Mouse (Mus musculus): ENCODE measurements around the gene Tomm40l. TPM values are rescaled to one million over a fixed set of nuclear protein-coding genes. Genes with fewer than 3 reads are reported as not detected.
A peak's percentile ranks its signal among the peaks of the same experiment; 100 is the strongest.

The Tomm40l gene
- polyA plus RNA-seq, 1 experiment from 2014 or later = 41.8 TPM

- 71% methylated on average over 3 of the region's 3 CpGs for WGBS
- Histone ChIP-seq H3K27me3 (ENCODE audit: insufficient read depth, poor library complexity, severe bottlenecking) (no peaks in the 10 kb centered on the region), H3K4me1 (peaks cover 29% of the 10 kb centered on the region), H3K36me3 (no peaks in the 10 kb centered on the region), H3K9me3 (no peaks in the 10 kb centered on the region), H3K27ac (no peak overlapping the region), H3K4me3 (no peak overlapping the region)
- no peak for DNase-seq (ENCODE audit: low spot score)
These were observed 38.0 kb upstream of the Tomm40l start for GRCm38 (mm10) chr1:171260316-171260715.

- Histone ChIP-seq H3K27me3 (ENCODE audit: insufficient read depth, poor library complexity, severe bottlenecking) (no peaks in the 10 kb centered on the region), H3K27ac (peak overlapping the region; percentile 56), H3K9me3 (no peaks in the 10 kb centered on the region), H3K4me1 (peaks cover 28% of the 10 kb centered on the region), H3K4me3 (peak overlapping the region; percentile 15; the same call in 1 of the 2 replicates), H3K36me3 (peaks cover 4% of the 10 kb centered on the region; the same call in 1 of the 2 replicates)
- no peak for DNase-seq (ENCODE audit: low spot score)
- 53% methylated on average over 17 of the region's 17 CpGs for WGBS
These were observed 36.6 kb upstream of the Tomm40l start for GRCm38 (mm10) chr1:171258921-171259320.

GRCm38 (mm10) chr1:171257781-171258180 is 35.5 kb upstream of the Tomm40l start:
- H3K9me3 ChIP-seq = no peaks in the 10 kb centered on the region
- no peak overlapping the region; the same call in 1 of the 2 replicates for H3K4me3 ChIP-seq
- no peak for DNase-seq (ENCODE audit: low spot score)
- 78% methylated on average over 9 of the region's 9 CpGs for WGBS
- no peaks in the 10 kb centered on the region for H3K27me3 ChIP-seq (ENCODE audit: insufficient read depth, poor library complexity, severe bottlenecking)
- peaks cover 4% of the 10 kb centered on the region; the same call in 1 of the 2 replicates for H3K36me3 ChIP-seq
- H3K27ac ChIP-seq = no peak overlapping the region
- H3K4me1 ChIP-seq = peaks cover 19% of the 10 kb centered on the region

GRCm38 (mm10) chr1:171256937-171257548 is 34.7 kb upstream of the Tomm40l start:
- no peaks in the 10 kb centered on the region for H3K27me3 ChIP-seq (ENCODE audit: insufficient read depth, poor library complexity, severe bottlenecking)
- H3K36me3 ChIP-seq = peaks cover 4% of the 10 kb centered on the region; the same call in 1 of the 2 replicates
- H3K27ac ChIP-seq = no peak overlapping the region
- no peaks in the 10 kb centered on the region for H3K9me3 ChIP-seq
- no peak for DNase-seq (ENCODE audit: low spot score)
- peaks cover 19% of the 10 kb centered on the region for H3K4me1 ChIP-seq
- 58% methylated on average over 15 of the region's 15 CpGs for WGBS
- no peak overlapping the region for H3K4me3 ChIP-seq

GRCm38 (mm10) chr1:171256095-171256818 is 33.9 kb upstream of the Tomm40l start:
- no peaks in the 10 kb centered on the region for H3K9me3 ChIP-seq
- no peak for DNase-seq (ENCODE audit: low spot score)
- no peak overlapping the region for H3K4me3 ChIP-seq
- H3K27me3 ChIP-seq (ENCODE audit: insufficient read depth, poor library complexity, severe bottlenecking) = no peaks in the 10 kb centered on the region
- peaks cover 4% of the 10 kb centered on the region; the same call in 1 of the 2 replicates for H3K36me3 ChIP-seq
- peaks cover 27% of the 10 kb centered on the region for H3K4me1 ChIP-seq
- WGBS = 88% methylated on average over 24 of the region's 24 CpGs
- no peak overlapping the region for H3K27ac ChIP-seq

GRCm38 (mm10) chr1:171252415-171252814 is 30.1 kb upstream of the Tomm40l start:
- DNase-seq (ENCODE audit: low spot score) = no peak
- 53% methylated on average over 17 of the region's 17 CpGs for WGBS
- Histone ChIP-seq H3K4me1 (peaks cover 51% of the 10 kb centered on the region), H3K9me3 (no peaks in the 10 kb centered on the region), H3K27me3 (ENCODE audit: insufficient read depth, poor library complexity, severe bottlenecking) (0 out of 2 replicates have a peak, but pooled peaks cover 7% of the 10 kb centered on the region), H3K27ac (peak overlapping the region; percentile 82), H3K4me3 (peak overlapping the region; percentile 49; the same call in 1 of the 2 replicates), H3K36me3 (peaks cover 4% of the 10 kb centered on the region; the same call in 1 of the 2 replicates)

GRCm38 (mm10) chr1:171251594-171252324 is 29.4 kb upstream of the Tomm40l start:
- peaks cover 57% of the 10 kb centered on the region for H3K4me1 ChIP-seq

GRCm38 (mm10) chr1:171250680-171251593 is 28.6 kb upstream of the Tomm40l start, which contains the start of gene Ndufs2:
Ndufs2 (minus strand) TSS chr1:171251388.
- Histone ChIP-seq H3K27me3 (ENCODE audit: insufficient read depth, poor library complexity, severe bottlenecking) (0 out of 2 replicates have a peak, but pooled peaks cover 7% of the 10 kb centered on the region), H3K4me1 (peaks cover 63% of the 10 kb centered on the region), H3K9me3 (no peaks in the 10 kb centered on the region), H3K36me3 (peaks cover 4% of the 10 kb centered on the region; the same call in 1 of the 2 replicates), H3K27ac (peak within 1 kb of the TSS; percentile 82), H3K4me3 (peak within 1 kb of the TSS; percentile 49)
- 19% methylated on average over 26 of the region's 26 CpGs for WGBS
- no peak for DNase-seq (ENCODE audit: low spot score)

More at GRCm38 (mm10) chr1:171251594-171252324, 29.4 kb upstream of the Tomm40l start:
- Histone ChIP-seq H3K4me3 (peak overlapping the region; percentile 49), H3K27ac (peak overlapping the region; percentile 82), H3K36me3 (peaks cover 4% of the 10 kb centered on the region; the same call in 1 of the 2 replicates), H3K9me3 (no peaks in the 10 kb centered on the region), H3K27me3 (ENCODE audit: insufficient read depth, poor library complexity, severe bottlenecking) (0 out of 2 replicates have a peak, but pooled peaks cover 7% of the 10 kb centered on the region)
- whole genome bisulfite sequencing = 11% methylated on average over 13 of the region's 13 CpGs
- DNase-seq (ENCODE audit: low spot score) = no peak

- Histone ChIP-seq H3K27ac (peak within 1 kb of the TSS; percentile 98), H3K4me1 (peaks cover 68% of the 10 kb centered on the region), H3K36me3 (peaks cover 10% of the 10 kb centered on the region), H3K9me3 (no peaks in the 10 kb centered on the region), H3K27me3 (ENCODE audit: insufficient read depth, poor library complexity, severe bottlenecking) (0 out of 2 replicates have a peak, but pooled peaks cover 7% of the 10 kb centered on the region), H3K4me3 (peak within 1 kb of the TSS; percentile 49)
- 20% methylated on average over 5 of the region's 5 CpGs for WGBS
- DNase-seq (ENCODE audit: low spot score) = no peak
These were observed 27.7 kb upstream of the Tomm40l start, which contains the start of gene Adamts4 for GRCm38 (mm10) chr1:171249913-171250600. Adamts4 (plus strand) TSS chr1:171250421.

GRCm38 (mm10) chr1:171248386-171249226 is 26.3 kb upstream of the Tomm40l start:
- Histone ChIP-seq H3K4me3 (peak overlapping the region; percentile 89; the same call in 1 of the 2 replicates), H3K9me3 (no peaks in the 10 kb centered on the region), H3K27me3 (ENCODE audit: insufficient read depth, poor library complexity, severe bottlenecking) (0 out of 2 replicates have a peak, but pooled peaks cover 7% of the 10 kb centered on the region), H3K27ac (peak overlapping the region; percentile 98), H3K36me3 (peaks cover 19% of the 10 kb centered on the region), H3K4me1 (peaks cover 68% of the 10 kb centered on the region)
- DNase-seq (ENCODE audit: low spot score) = no peak
- 25% methylated on average over 3 of the region's 3 CpGs for WGBS
